Mouse (Mus musculus) stomach, adult 2 months (tissue): Measurements from ENCODE around the gene Cyp3a59. TPM values are rescaled to one million over a fixed set of nuclear protein-coding genes. Genes with fewer than 3 reads are reported as not detected.

ENCODE experiments used
- polyA plus RNA-seq: library from polyadenylated mRNA; depleted of rRNA; stranded (reverse); fragments of >200 nt; gene quantifications from 2 replicates; pipeline ENCODE4 v1.2.3, GENCODE M21; 2012; rRNA removed

The Cyp3a59 gene
- polyA plus RNA-seq: not detected in 2 replicates

DNA sequence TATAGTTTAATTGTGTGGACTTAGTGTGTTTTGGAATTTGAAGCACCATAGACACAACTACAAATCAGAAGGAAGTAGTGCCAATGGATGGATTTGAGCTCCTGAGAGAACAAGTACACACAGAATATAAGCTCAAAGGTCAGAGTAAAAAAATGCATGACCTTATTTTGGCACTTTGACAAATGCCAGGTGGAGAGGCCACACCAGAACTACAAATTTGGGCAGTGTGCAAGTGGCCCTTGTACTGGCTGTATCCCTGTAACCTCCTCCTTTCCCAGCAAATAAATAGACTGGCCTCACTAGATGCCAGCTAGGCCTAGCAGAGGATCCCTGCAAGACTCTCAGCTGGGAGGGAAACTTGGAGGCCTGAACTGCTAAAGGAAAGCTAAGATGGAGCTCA lies at the start of gene Cyp3a59:
Gene Cyp3a59, plus strand, starts transcription at position 313 of the 400 bp plus-strand sequence.

DNA sequence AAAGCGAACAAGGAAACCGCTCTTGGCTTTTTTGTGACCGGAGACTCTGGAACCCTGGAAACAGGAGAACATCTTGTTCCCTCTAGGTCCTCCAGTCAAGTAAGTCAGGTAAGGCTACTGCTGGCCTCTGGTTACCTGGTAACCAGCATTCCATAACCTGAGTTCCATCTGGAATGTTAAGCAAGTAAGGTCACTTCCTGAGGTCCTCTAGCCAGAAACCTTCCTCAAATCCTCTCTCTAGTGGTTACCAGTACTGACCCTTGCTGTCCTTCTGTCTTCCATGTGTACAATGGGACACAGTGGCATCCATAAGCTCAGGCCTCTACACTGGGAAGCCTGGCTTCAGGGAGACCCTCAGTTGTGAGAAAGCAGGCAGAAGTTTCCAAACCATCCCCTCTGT lies 81.4 kb downstream of the Cyp3a59 start, which contains the start of gene Gm5565:
Gene Gm5565, minus strand, starts transcription at position 101 of the 400 bp plus-strand sequence.

Other genes with a start within 250 kb of the Cyp3a59 start
- gene Cyp3a11, start 199.3 kb upstream of the Cyp3a59 start, polyA plus RNA-seq: not detected in 2 replicates
- gene Cyp3a25, start 69.6 kb upstream of the Cyp3a59 start, polyA plus RNA-seq: not detected in 2 replicates
- gene Gm5565, start 81.3 kb downstream of the Cyp3a59 start, polyA plus RNA-seq: not detected in 2 replicates
- not detected in 2 replicates for gene Gm6309, start 91.5 kb downstream of the Cyp3a59 start, polyA plus RNA-seq
- 0.19 and 0.26 TPM in 2 replicates for gene 1700001J03Rik, start 106.0 kb downstream of the Cyp3a59 start, polyA plus RNA-seq
- 2.2 and 4.4 TPM in 2 replicates for gene Rnf6, start 142.3 kb downstream of the Cyp3a59 start, polyA plus RNA-seq
- gene Cdk8, start 152.0 kb downstream of the Cyp3a59 start, polyA plus RNA-seq: 22.9 and 23.5 TPM in 2 replicates